Mouse (Mus musculus) myocyte (in vitro differentiated cells): ENCODE data around the gene Myo9b. TPM values are rescaled to one million over a fixed set of nuclear protein-coding genes. Genes with fewer than 3 reads are reported as not detected.

Experiments
- H3K27me3 ChIP-seq: one replicate; pipeline ENCODE4 v1.6.1; 2011; ENCODE audit not compliant: control insufficient read depth, insufficient read depth, insufficient read length
- H3K36me3 ChIP-seq: one replicate; pipeline ENCODE4 v1.6.1; 2011; ENCODE audit not compliant: control insufficient read depth, insufficient read depth
- H3K4me2 ChIP-seq: one replicate; pipeline ENCODE4 v1.6.1; 2011; ENCODE audit warnings: low read depth, control low read depth
- H3K4me3 ChIP-seq: one replicate; pipeline ENCODE4 v1.5.1; 2011; ENCODE audit warnings: mild to moderate bottlenecking, control low read depth, moderate library complexity
- H3K79me2 ChIP-seq: one replicate; pipeline ENCODE4 v1.6.1; 2011; ENCODE audit not compliant: control insufficient read depth, insufficient read depth
- H3ac ChIP-seq: one replicate; pipeline ENCODE4 v1.6.1; 2011; ENCODE audit not compliant: control insufficient read depth, insufficient read length
- CEBPB ChIP-seq: IDR thresholded peaks from 2 replicates; pipeline ENCODE4 v1.6.1; 2011; ENCODE audit warnings: mild to moderate bottlenecking, moderate library complexity; ENCODE audit not compliant: poor library complexity, insufficient read depth, severe bottlenecking
- E2F4 ChIP-seq: IDR thresholded peaks from one replicate; pipeline ENCODE4 v1.6.1; 2011; ENCODE audit warnings: mild to moderate bottlenecking, control low read depth, moderate library complexity; ENCODE audit not compliant: insufficient read depth
- MAX ChIP-seq: IDR thresholded peaks from one replicate; pipeline ENCODE4 v1.6.1; 2011; ENCODE audit warnings: low read depth, mild to moderate bottlenecking, control low read depth
- MYOD1 ChIP-seq, 3 experiments: IDR thresholded peaks; one replicate each; pipeline ENCODE4 v1.6.1; 2011; ENCODE audit warnings: control low read depth in 2 of 3, low read depth in 2 of 3, mild to moderate bottlenecking in 2 of 3, moderate library complexity in 1 of 3; ENCODE audit not compliant: insufficient read length in 2 of 3, control insufficient read depth in 1 of 3
- MYOG ChIP-seq, 3 experiments: IDR thresholded peaks; one replicate each; pipeline ENCODE4 v1.6.1; 2011; ENCODE audit warnings: control low read depth in 2 of 3, low read depth in 2 of 3, mild to moderate bottlenecking in 2 of 3; ENCODE audit not compliant: insufficient read length in 2 of 3, control insufficient read depth in 1 of 3, insufficient read depth in 1 of 3
- POLR2A ChIP-seq: IDR thresholded peaks from one replicate; pipeline ENCODE4 v1.6.1; 2011; ENCODE audit warnings: low read depth, mild to moderate bottlenecking, control low read depth, moderate library complexity; ENCODE audit not compliant: insufficient read length
- POLR2AphosphoS2 ChIP-seq: IDR thresholded peaks from one replicate; pipeline ENCODE4 v1.6.1; 2011; ENCODE audit warnings: low read depth, control low read depth; ENCODE audit not compliant: insufficient read length
- REST ChIP-seq: IDR thresholded peaks from one replicate; pipeline ENCODE4 v1.6.1; 2011; ENCODE audit warnings: mild to moderate bottlenecking, control low read depth, moderate library complexity; ENCODE audit not compliant: insufficient read depth, insufficient read length
- SRF ChIP-seq: IDR thresholded peaks from one replicate; pipeline ENCODE4 v1.6.1; 2011; ENCODE audit warnings: low read depth; ENCODE audit not compliant: control insufficient read depth, insufficient read length
- TCF12 ChIP-seq: IDR thresholded peaks from one replicate; pipeline ENCODE4 v1.6.1; 2011; ENCODE audit warnings: mild to moderate bottlenecking, control low read depth; ENCODE audit not compliant: poor library complexity, insufficient read depth, severe bottlenecking
- TCF3 ChIP-seq: IDR thresholded peaks from one replicate; pipeline ENCODE4 v1.6.1; 2011; ENCODE audit warnings: low read depth, control low read depth; ENCODE audit not compliant: insufficient read length
- USF1 ChIP-seq: IDR thresholded peaks from one replicate; pipeline ENCODE4 v1.6.1; 2011; ENCODE audit warnings: low read depth, mild to moderate bottlenecking, control low read depth, moderate library complexity
- polyA plus RNA-seq: library from polyadenylated mRNA; unstranded; fragments of >200 nt; fragmentation: generic; extraction: Trizol; gene quantifications from one replicate; pipeline ENCODE4 v1.2.1, GENCODE M21; 2012; ENCODE audit warnings: missing spikeins

The Myo9b gene
- polyA plus RNA-seq, 1 experiment, result 39.6 TPM

GRCm38 (mm10) chr8:71303632-71304031, 31.1 kb downstream of the Myo9b start:
- no peak overlapping the region for H3K4me3 ChIP-seq
- no peak overlapping the region for H3ac ChIP-seq
- peaks cover 59% of the 10 kb centered on the region for H3K79me2 ChIP-seq
- peaks cover 10% of the 10 kb centered on the region for H3K36me3 ChIP-seq
- TF ChIP-seq POLR2AphosphoS2, result no peak
- TF ChIP-seq MYOG (IDR thresholded peaks at IDR 0.05; ENCODE audit: control insufficient read depth in 1 of 3, insufficient read depth in 1 of 3, insufficient read length in 2 of 3, low read depth in 2 of 3), result no peak
- no peak for TF ChIP-seq POLR2A
- TF ChIP-seq TCF12, result no peak
- TF ChIP-seq USF1, result no peak
- no peak for TF ChIP-seq MAX
- no peak for TF ChIP-seq SRF
- TF ChIP-seq CEBPB, result no peak
- no peak for TF ChIP-seq TCF3
- TF ChIP-seq MYOD1 (IDR thresholded peaks at IDR 0.05; ENCODE audit: control insufficient read depth in 1 of 3, insufficient read length in 2 of 3, low read depth in 2 of 3), result no peak
- no peak for TF ChIP-seq E2F4
- no peak for TF ChIP-seq REST
- H3K4me2 ChIP-seq, result no peak overlapping the region
- no peaks in the 10 kb centered on the region for H3K27me3 ChIP-seq

GRCm38 (mm10) chr8:71305988-71306387, 33.5 kb downstream of the Myo9b start:
- Histone ChIP-seq H3K79me2 (peaks cover 47% of the 10 kb centered on the region), H3K4me2 (no peak overlapping the region), H3K27me3 (no peaks in the 10 kb centered on the region), H3K36me3 (peaks cover 7% of the 10 kb centered on the region), H3ac (no peak overlapping the region), H3K4me3 (no peak overlapping the region)
- peak in 2 of 3 experiments; percentile 29 to 92 for TF ChIP-seq MYOD1 (IDR thresholded peaks at IDR 0.05; ENCODE audit: control insufficient read depth in 1 of 3, insufficient read length in 2 of 3, low read depth in 2 of 3)
- TF ChIP-seq USF1, result no peak
- peak in 1 of 3 experiments; percentile 72 for TF ChIP-seq MYOG (IDR thresholded peaks at IDR 0.05; ENCODE audit: control insufficient read depth in 1 of 3, insufficient read depth in 1 of 3, insufficient read length in 2 of 3, low read depth in 2 of 3)

- Histone ChIP-seq H3K79me2 (peaks cover 52% of the 10 kb centered on the region), H3K27me3 (no peaks in the 10 kb centered on the region), H3ac (no peak overlapping the region), H3K4me2 (no peak overlapping the region), H3K4me3 (no peak overlapping the region), H3K36me3 (peaks cover 2% of the 10 kb centered on the region)
- no peak for TF ChIP-seq CEBPB
- no peak for TF ChIP-seq SRF
- TF ChIP-seq TCF3, result no peak
- no peak for TF ChIP-seq POLR2AphosphoS2
- no peak for TF ChIP-seq USF1
- TF ChIP-seq TCF12, result no peak
- TF ChIP-seq MYOD1 (IDR thresholded peaks at IDR 0.05; ENCODE audit: control insufficient read depth in 1 of 3, insufficient read length in 2 of 3, low read depth in 2 of 3), result no peak
- no peak for TF ChIP-seq POLR2A
- TF ChIP-seq REST, result no peak
- TF ChIP-seq E2F4, result no peak
- no peak for TF ChIP-seq MYOG (IDR thresholded peaks at IDR 0.05; ENCODE audit: control insufficient read depth in 1 of 3, insufficient read depth in 1 of 3, insufficient read length in 2 of 3, low read depth in 2 of 3)
- TF ChIP-seq MAX, result no peak
Measured at GRCm38 (mm10) chr8:71307371-71307770, 34.9 kb downstream of the Myo9b start.

DNA sequence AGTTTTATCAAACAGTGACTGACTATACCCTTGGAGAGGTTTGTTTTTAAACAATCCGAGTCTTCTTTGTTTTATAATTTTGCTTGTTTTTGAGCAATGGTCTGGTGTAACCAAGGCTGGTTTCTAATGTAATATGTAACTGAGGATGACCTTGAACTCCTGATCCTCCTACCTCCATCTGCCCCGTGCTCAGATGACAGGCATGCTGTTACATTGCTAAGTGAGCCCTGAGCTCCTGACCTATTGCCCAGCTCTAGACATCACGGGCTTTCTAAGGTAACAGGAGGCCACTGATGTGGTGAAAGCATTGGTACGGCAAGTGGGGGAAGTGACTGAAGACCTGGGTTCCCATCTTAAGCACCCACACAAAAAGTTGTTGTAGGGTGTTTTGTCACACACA, 35.4 kb downstream of the Myo9b start:
- Histone ChIP-seq H3K4me2 (no peak overlapping the region), H3ac (no peak overlapping the region), H3K4me3 (no peak overlapping the region), H3K36me3 (no peaks in the 10 kb centered on the region), H3K79me2 (peaks cover 46% of the 10 kb centered on the region), H3K27me3 (no peaks in the 10 kb centered on the region)
- TF ChIP-seq MYOG (IDR thresholded peaks at IDR 0.05; ENCODE audit: control insufficient read depth in 1 of 3, insufficient read depth in 1 of 3, insufficient read length in 2 of 3, low read depth in 2 of 3) (no peak), TCF3 (no peak), TCF12 (no peak), E2F4 (no peak), SRF (no peak), CEBPB (no peak), REST (no peak), POLR2AphosphoS2 (no peak), USF1 (no peak), MAX (no peak), POLR2A (no peak), MYOD1 (IDR thresholded peaks at IDR 0.05; ENCODE audit: control insufficient read depth in 1 of 3, insufficient read length in 2 of 3, low read depth in 2 of 3) (no peak)

GRCm38 (mm10) chr8:71310446-71310845, 37.9 kb downstream of the Myo9b start:
- Histone ChIP-seq H3ac (no peak overlapping the region), H3K79me2 (peaks cover 64% of the 10 kb centered on the region), H3K27me3 (no peaks in the 10 kb centered on the region), H3K36me3 (no peaks in the 10 kb centered on the region), H3K4me3 (no peak overlapping the region), H3K4me2 (peak overlapping the region; percentile 61)
- no peak for TF ChIP-seq MAX
- 0 out of 2 replicates have a peak, but pooled peaks have one; percentile 27 for TF ChIP-seq CEBPB
